Mouse (Mus musculus) ES-E14 (cell line): ENCODE results near the gene Rffl. TPM values are rescaled to one million over a fixed set of nuclear protein-coding genes. Genes with fewer than 3 reads are reported as not detected.

Experiments used
- DNase-seq: peaks from one replicate; pipeline ENCODE4 v3.0.0-alpha.2; 2013; ENCODE audit warnings: low read depth, low spot score
- H3K27ac ChIP-seq: 2 replicates; pipeline ENCODE4 v1.5.1; 2012; ENCODE audit warnings: low read depth, mild to moderate bottlenecking, low read length, moderate library complexity, mixed read lengths; ENCODE audit not compliant: poor library complexity, insufficient read depth, severe bottlenecking
- H3K36me3 ChIP-seq: 2 replicates; pipeline ENCODE4 v1.6.1; 2012; ENCODE audit warnings: mild to moderate bottlenecking, low read length, moderate library complexity, mixed read lengths; ENCODE audit not compliant: control insufficient read depth, poor library complexity, insufficient read depth, severe bottlenecking
- H3K4me1 ChIP-seq, 2 experiments: fragments of 150-350 bp in 1 of 2; sonication (generic) in 1 of 2; 2 replicates each; pipeline ENCODE4 v1.6.1; 2012; ENCODE audit warnings: low read length in 2 of 2, mild to moderate bottlenecking in 1 of 2, mixed read lengths in 1 of 2; ENCODE audit not compliant: control insufficient read depth in 2 of 2, insufficient read depth in 2 of 2, poor library complexity in 1 of 2
- H3K4me3 ChIP-seq, 2 experiments: fragments of 150-350 bp in 1 of 2; sonication (generic) in 1 of 2; 2 replicates each; pipeline ENCODE4 v1.5.1; 2012; ENCODE audit warnings: low read length in 2 of 2, low read depth in 1 of 2, mild to moderate bottlenecking in 1 of 2, mixed read lengths in 1 of 2; ENCODE audit not compliant: insufficient read depth in 1 of 2, poor library complexity in 1 of 2, severe bottlenecking in 1 of 2
- H3K9ac ChIP-seq: 2 replicates; pipeline ENCODE4 v1.6.1; 2012; ENCODE audit warnings: low read depth, mild to moderate bottlenecking, low read length, mixed read lengths; ENCODE audit not compliant: poor library complexity, insufficient read depth, severe bottlenecking
- H3K9me3 ChIP-seq: fragments of 150-350 bp; sonication (generic); 2 replicates; pipeline ENCODE4 v1.6.1; 2012; ENCODE audit warnings: low read depth, mild to moderate bottlenecking, low read length; ENCODE audit not compliant: control insufficient read depth, insufficient read depth
- CHD2 ChIP-seq: IDR thresholded peaks from 2 replicates; pipeline ENCODE4 v1.6.1; 2014; ENCODE audit warnings: mild to moderate bottlenecking, low read depth, low read length, inconsistent platforms
- HCFC1 ChIP-seq: IDR thresholded peaks from 2 replicates; pipeline ENCODE4 v1.6.1; 2012; ENCODE audit warnings: low read length, inconsistent platforms, borderline replicate concordance; ENCODE audit not compliant: insufficient read depth
- MAFK ChIP-seq: IDR thresholded peaks from 2 replicates; pipeline ENCODE4 v1.6.1; 2014; ENCODE audit warnings: mild to moderate bottlenecking, low read depth, low read length, inconsistent platforms; ENCODE audit not compliant: insufficient read depth
- ZC3H11A ChIP-seq: IDR thresholded peaks from 2 replicates; pipeline ENCODE4 v1.6.1; 2012; ENCODE audit warnings: low read depth, mild to moderate bottlenecking, inconsistent platforms, low read length, borderline replicate concordance
- ZNF384 ChIP-seq: IDR thresholded peaks from 2 replicates; pipeline ENCODE4 v1.6.1; 2012; ENCODE audit warnings: low read depth, low read length, inconsistent platforms
- in situ Hi-C, 2 experiments: fragments of 600-800 bp; cut with MboI; formaldehyde crosslinking; loops; one replicate each; pipeline ENCODE4 v1.15.1; 2025; ENCODE audit warnings: low sequenced_read_pairs in 2 of 2, inconsistent platforms in 1 of 2; ENCODE audit not compliant: unreplicated experiment in 2 of 2
- total RNA-seq: library from RNA; depleted of rRNA; stranded (reverse); fragments of 300-350 nt; gene quantifications from 2 replicates; pipeline ENCODE4 v1.2.3, GENCODE M21; 2012

The Rffl gene
- total RNA-seq, 1 experiment: 6.5 TPM

DNA sequence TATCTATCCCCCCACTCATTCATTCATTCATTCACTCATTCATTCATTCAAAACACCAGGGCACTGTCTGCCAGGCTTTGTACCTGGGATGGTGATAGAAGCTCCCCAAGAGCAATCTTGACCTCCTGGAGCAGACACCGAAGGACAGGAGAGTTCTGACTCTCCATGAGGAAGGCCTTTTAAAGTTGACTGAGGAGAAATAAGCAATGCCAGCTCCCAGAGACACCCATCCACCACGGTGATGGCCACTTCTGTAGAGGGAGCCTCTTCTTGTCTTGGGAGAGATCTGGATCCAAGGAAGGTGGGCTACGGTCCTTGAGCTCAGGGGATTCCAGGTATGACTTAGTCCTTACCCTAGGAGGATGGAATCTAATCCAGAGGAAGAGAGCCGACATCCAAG is 39.2 kb upstream of the Rffl start, which contains the start of gene Unc45b:
TSS of gene Unc45b (plus strand) at position 301 of the 400 bp plus-strand sequence.
- TF ChIP-seq ZC3H11A (no peak), MAFK (no peak), ZNF384 (no peak)

DNA sequence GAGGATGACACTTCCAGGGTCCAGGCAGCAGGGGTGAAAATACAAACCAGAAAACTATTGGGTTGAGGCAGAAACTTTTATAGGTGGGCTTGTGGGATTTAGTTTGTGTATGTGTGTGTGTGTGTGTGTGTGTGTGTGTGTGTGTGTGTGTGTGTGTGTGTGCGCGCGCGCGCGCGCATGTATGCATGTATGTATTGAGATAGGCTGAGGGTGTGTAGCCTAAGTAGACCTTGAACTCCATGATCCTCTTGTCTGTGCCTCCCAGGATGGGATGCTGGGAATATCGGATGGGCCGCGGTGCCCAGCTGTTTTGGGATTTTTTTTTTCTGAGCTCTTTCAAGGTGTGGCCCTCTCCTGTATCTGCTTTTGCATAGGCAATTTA is 37.6 kb upstream of the Rffl start:
- no peak for TF ChIP-seq ZC3H11A
- no peak for TF ChIP-seq MAFK
- no peak for TF ChIP-seq HCFC1
- TF ChIP-seq CHD2: no peak
- TF ChIP-seq ZNF384: no peak
- in situ Hi-C loops: no loop called here
- no peak overlapping the region for H3K27ac ChIP-seq
- H3K9ac ChIP-seq: peak overlapping the region; percentile 57
- H3K4me3 ChIP-seq: peak overlapping the region; percentile 79 to 95; a peak in 3 of 4 replicates
- no peaks in the 10 kb centered on the region for H3K9me3 ChIP-seq
- DNase-seq: no peak
- H3K36me3 ChIP-seq: peaks cover 25% of the 10 kb centered on the region
- peaks cover 2 to 14% of the 10 kb centered on the region in 2 experiments; a peak in 1 of 4 replicates for H3K4me1 ChIP-seq

More for the DNA sequence above, 39.2 kb upstream of the Rffl start, which contains the start of gene Unc45b:
- Histone ChIP-seq H3K4me3 (no peak within 1 kb of the TSS), H3K4me1 (peaks cover 2 to 14% of the 10 kb centered on the region in 2 experiments; a peak in 1 of 4 replicates), H3K9ac (no peak within 1 kb of the TSS), H3K9me3 (no peaks in the 10 kb centered on the region), H3K36me3 (peaks cover 9% of the 10 kb centered on the region), H3K27ac (no peak within 1 kb of the TSS)
- DNase-seq: no peak
- in situ Hi-C loops: loop anchor here in 1 of 2 experiments (10.0 kb wide), 1 partner anchor 135 kb away; no protein-coding TSS in a partner anchor

DNA sequence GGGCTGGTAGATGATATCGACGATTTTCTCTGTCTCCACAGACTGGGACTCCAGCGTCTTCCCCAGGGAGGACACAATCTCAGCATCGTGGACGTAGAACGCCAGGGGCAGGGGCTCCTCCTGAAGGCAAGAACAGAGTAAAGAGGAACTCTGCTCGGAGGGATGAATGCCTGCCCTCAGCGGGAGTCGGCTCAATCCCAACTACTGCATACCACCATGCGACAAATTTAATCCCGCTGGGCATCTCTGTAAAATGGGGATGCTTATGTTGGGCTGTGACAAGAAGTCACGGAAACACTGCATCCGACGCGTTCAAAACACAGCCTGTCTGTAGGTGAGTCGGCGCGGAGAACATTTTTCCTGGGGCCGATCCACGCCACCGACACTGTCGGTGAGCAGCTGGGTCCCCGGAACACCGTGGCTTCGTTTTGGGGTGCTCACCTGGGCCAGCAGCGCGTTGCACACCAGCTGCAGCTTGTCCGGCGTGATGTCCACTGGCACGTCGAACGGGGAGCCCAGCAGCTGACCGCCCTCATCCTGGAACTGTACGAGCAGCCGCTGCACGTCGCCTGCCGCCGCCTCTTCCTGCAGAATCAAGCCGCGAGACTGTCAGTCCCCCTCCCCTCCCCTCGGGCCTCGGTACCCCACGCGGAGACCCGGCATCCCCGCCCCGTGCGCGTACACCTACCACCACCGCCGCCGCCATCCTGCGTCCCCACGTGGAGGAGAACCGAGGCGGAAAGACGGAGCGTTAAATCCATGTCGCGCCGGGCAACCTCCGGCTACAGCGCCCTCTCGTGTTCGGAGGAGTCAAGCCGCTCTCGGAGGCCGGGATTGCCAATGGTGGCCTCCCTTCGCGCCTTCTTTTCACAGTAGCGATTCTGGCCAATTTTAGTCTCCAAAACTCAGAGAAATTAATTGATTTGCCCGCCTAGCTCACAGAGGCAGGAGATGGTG is 36.9 kb upstream of the Rffl start, which contains the start of gene Nle1:
TSS of gene Nle1 (minus strand) at position 761 of the 957 bp plus-strand sequence.
- peak; percentile 91 for DNase-seq
- peaks cover 2 to 14% of the 10 kb centered on the region in 2 experiments; a peak in 1 of 4 replicates for H3K4me1 ChIP-seq
- H3K9ac ChIP-seq: peak within 1 kb of the TSS; percentile 93
- H3K36me3 ChIP-seq: peaks cover 26% of the 10 kb centered on the region
- TF ChIP-seq ZC3H11A (no peak), HCFC1 (0 out of 2 replicates have a peak, but pooled peaks have one; percentile 61), ZNF384 (no peak), CHD2 (no peak), MAFK (no peak)
- peak within 1 kb of the TSS; percentile 79 to 95 for H3K4me3 ChIP-seq
- in situ Hi-C loops: no loop called here
- no peak within 1 kb of the TSS for H3K27ac ChIP-seq
- no peaks in the 10 kb centered on the region for H3K9me3 ChIP-seq

DNA sequence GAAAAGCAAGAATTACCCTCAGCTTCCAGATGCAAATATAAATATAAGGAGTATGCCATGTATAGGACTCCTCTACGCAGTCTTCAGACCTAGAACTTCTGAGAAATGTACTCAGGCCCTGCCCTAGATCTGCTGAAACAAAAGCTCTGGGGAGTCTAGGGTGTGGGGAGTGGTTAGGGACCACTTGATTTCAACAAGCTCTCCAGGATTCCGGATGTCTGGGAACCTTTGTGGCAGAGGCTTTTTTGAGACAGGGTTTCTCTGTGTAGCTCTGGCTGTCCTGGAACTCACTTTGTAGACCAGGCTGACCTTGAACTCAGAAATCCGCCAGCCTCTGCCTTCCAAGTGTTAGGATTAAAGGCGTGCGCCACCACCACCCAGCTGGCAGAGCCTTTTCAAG is 34.8 kb upstream of the Rffl start:
- H3K36me3 ChIP-seq: peaks cover 45% of the 10 kb centered on the region
- peaks cover 2 to 8% of the 10 kb centered on the region in 2 experiments; a peak in 1 of 4 replicates for H3K4me1 ChIP-seq
- H3K4me3 ChIP-seq: no peak overlapping the region
- TF ChIP-seq CHD2 (no peak), HCFC1 (no peak)
- no peaks in the 10 kb centered on the region for H3K9me3 ChIP-seq
- in situ Hi-C loops: no loop called here
- DNase-seq: no peak
- H3K27ac ChIP-seq: no peak overlapping the region
- H3K9ac ChIP-seq: no peak overlapping the region
